Mouse (Mus musculus) stomach, embryonic 15.5 days (tissue): ENCODE data around the gene Alg1. TPM values are rescaled to one million over a fixed set of nuclear protein-coding genes. Genes with fewer than 3 reads are reported as not detected.

Source experiments
- ATAC-seq: fragments of 200-750 bp; cut with Nextera tagmentation; 2 replicates; pipeline ENCODE4 v1.8.0; 2017; ENCODE audit warnings: low read depth, moderate number of reproducible peaks, moderate TSS enrichment; ENCODE audit not compliant: insufficient read depth, low FRiP score
- H3K27ac ChIP-seq: fragments of 300-500 bp; sonication (generic); 2 replicates; pipeline ENCODE4 v1.5.1; 2015; ENCODE audit warnings: mild to moderate bottlenecking, inconsistent platforms
- H3K27me3 ChIP-seq: fragments of 300-500 bp; sonication (generic); replicated peaks from 2 replicates; pipeline ENCODE4 v1.6.1; 2015; ENCODE audit warnings: inconsistent platforms
- H3K36me3 ChIP-seq: fragments of 300-500 bp; sonication (generic); 2 replicates; pipeline ENCODE4 v1.6.1; 2015; ENCODE audit warnings: inconsistent platforms
- H3K4me1 ChIP-seq: fragments of 300-500 bp; sonication (generic); 2 replicates; pipeline ENCODE4 v1.6.1; 2015; ENCODE audit warnings: inconsistent platforms
- H3K4me2 ChIP-seq: fragments of 300-500 bp; sonication (generic); 2 replicates; pipeline ENCODE4 v1.6.1; 2015; ENCODE audit warnings: mild to moderate bottlenecking, inconsistent platforms
- H3K4me3 ChIP-seq: fragments of 300-500 bp; sonication (generic); replicated peaks from 2 replicates; pipeline ENCODE4 v1.5.1; 2015; ENCODE audit warnings: inconsistent platforms
- H3K9ac ChIP-seq: fragments of 300-500 bp; sonication (generic); 2 replicates; pipeline ENCODE4 v1.6.1; 2015; ENCODE audit warnings: inconsistent platforms
- H3K9me3 ChIP-seq: fragments of 300-500 bp; sonication (generic); 2 replicates; pipeline ENCODE4 v1.6.1; 2016; ENCODE audit warnings: inconsistent platforms
- WGBS: fragments of 180-500 bp; shearing (Covaris S2); methylation state at CpG from one replicate; pipeline ENCODE4 v1.1.7; 2015; 5-methylcytosine and 5-hydroxymethylcytosine counted together
- microRNA-seq: library from miRNA; unstranded; fragments of <30 nt; microRNA quantifications from one replicate; pipeline ENCODE4, GENCODE M21; 2016
- polyA plus RNA-seq: library from polyadenylated mRNA; unstranded; fragments of >200 nt; fragmentation: Nextera tagmentation; extraction: Ambion mirVana; gene quantifications from 2 replicates; pipeline ENCODE4 v1.2.1, GENCODE M21; 2015

The Alg1 gene
- polyA plus RNA-seq, 1 experiment from 2014 or later = 32.3 TPM

- 80% methylated on average over 5 of the region's 5 CpGs for WGBS
- Histone ChIP-seq H3K4me3 (no peak overlapping the region), H3K9ac (no peak overlapping the region), H3K27ac (no peak overlapping the region), H3K9me3 (no peaks in the 10 kb centered on the region), H3K4me2 (no peak overlapping the region), H3K27me3 (no peaks in the 10 kb centered on the region), H3K36me3 (no peaks in the 10 kb centered on the region), H3K4me1 (no peaks in the 10 kb centered on the region)
- ATAC-seq = no peak
Measured at GRCm38 (mm10) chr16:5279571-5280222, 46.3 kb downstream of the Alg1 start.

- no peak overlapping the region for H3K9ac ChIP-seq
- WGBS = 87% methylated on average over 9 of the region's 9 CpGs
- no peak overlapping the region for H3K4me3 ChIP-seq
- H3K4me1 ChIP-seq = no peaks in the 10 kb centered on the region
- H3K4me2 ChIP-seq = no peak overlapping the region
- ATAC-seq = no peak
- H3K27me3 ChIP-seq = no peaks in the 10 kb centered on the region
- H3K27ac ChIP-seq = no peak overlapping the region
- H3K36me3 ChIP-seq = no peaks in the 10 kb centered on the region
- H3K9me3 ChIP-seq = no peaks in the 10 kb centered on the region
Measured at GRCm38 (mm10) chr16:5282686-5283085, 49.3 kb downstream of the Alg1 start.

- no peak for ATAC-seq
- 50% methylated on average over 3 of the region's 3 CpGs for WGBS
- H3K27me3 ChIP-seq = no peaks in the 10 kb centered on the region
- no peak overlapping the region for H3K4me2 ChIP-seq
- H3K4me3 ChIP-seq = no peak overlapping the region
- no peaks in the 10 kb centered on the region for H3K36me3 ChIP-seq
- no peak overlapping the region for H3K9ac ChIP-seq
- no peak overlapping the region for H3K27ac ChIP-seq
- H3K9me3 ChIP-seq = no peaks in the 10 kb centered on the region
- H3K4me1 ChIP-seq = no peaks in the 10 kb centered on the region
Measured at GRCm38 (mm10) chr16:5285376-5285775, 52.0 kb downstream of the Alg1 start.

Small RNAs within 50 kb of the gene (microRNA-seq; reads per million reads assigned to microRNA genes)
- gene Gm23689 (not detected), gene Gm26095 (not detected), gene Mir6364 (not detected)

Other genes with a start within 250 kb of the Alg1 start
- not detected in 2 replicates for gene Sept12, start 235.8 kb upstream of the Alg1 start, polyA plus RNA-seq
- gene Smim22, start 226.3 kb upstream of the Alg1 start, polyA plus RNA-seq = 59.7 and 65.9 TPM in 2 replicates
- 54.9 and 57.0 TPM in 2 replicates for gene Rogdi, start 220.1 kb upstream of the Alg1 start, polyA plus RNA-seq
- 118 and 138 TPM in 2 replicates for gene Glyr1, start 183.8 kb upstream of the Alg1 start, polyA plus RNA-seq
- gene Ubn1, start 183.6 kb upstream of the Alg1 start, polyA plus RNA-seq = 16.8 and 17.9 TPM in 2 replicates
- gene Ppl, start 101.2 kb upstream of the Alg1 start, polyA plus RNA-seq = 15.5 and 28.2 TPM in 2 replicates
- gene Sec14l5, start 86.5 kb upstream of the Alg1 start, polyA plus RNA-seq = 0.05 and 0.14 TPM in 2 replicates
- 21.1 and 22.1 TPM in 2 replicates for gene Nagpa, start 29.6 kb upstream of the Alg1 start, polyA plus RNA-seq
- 3.9 and 5.3 TPM in 2 replicates for gene AU021092, start 11.3 kb upstream of the Alg1 start, polyA plus RNA-seq
- gene Eef2kmt, start 22.4 kb downstream of the Alg1 start, polyA plus RNA-seq = 31.5 and 33.7 TPM in 2 replicates